Mouse (Mus musculus) liver, postnatal 0 days (tissue): ENCODE data around the gene Telo2.

Experiments
- CTCF ChIP-seq: sonication (generic); IDR thresholded peaks from 2 replicates; pipeline ENCODE4 v1.5.1; 2016; ENCODE audit warnings: antibody characterized with exemption, low read depth
- EP300 ChIP-seq: IDR thresholded peaks from 2 replicates; pipeline ENCODE4 v1.6.1; 2016; ENCODE audit warnings: antibody characterized with exemption, low read depth, mild to moderate bottlenecking

DNA sequence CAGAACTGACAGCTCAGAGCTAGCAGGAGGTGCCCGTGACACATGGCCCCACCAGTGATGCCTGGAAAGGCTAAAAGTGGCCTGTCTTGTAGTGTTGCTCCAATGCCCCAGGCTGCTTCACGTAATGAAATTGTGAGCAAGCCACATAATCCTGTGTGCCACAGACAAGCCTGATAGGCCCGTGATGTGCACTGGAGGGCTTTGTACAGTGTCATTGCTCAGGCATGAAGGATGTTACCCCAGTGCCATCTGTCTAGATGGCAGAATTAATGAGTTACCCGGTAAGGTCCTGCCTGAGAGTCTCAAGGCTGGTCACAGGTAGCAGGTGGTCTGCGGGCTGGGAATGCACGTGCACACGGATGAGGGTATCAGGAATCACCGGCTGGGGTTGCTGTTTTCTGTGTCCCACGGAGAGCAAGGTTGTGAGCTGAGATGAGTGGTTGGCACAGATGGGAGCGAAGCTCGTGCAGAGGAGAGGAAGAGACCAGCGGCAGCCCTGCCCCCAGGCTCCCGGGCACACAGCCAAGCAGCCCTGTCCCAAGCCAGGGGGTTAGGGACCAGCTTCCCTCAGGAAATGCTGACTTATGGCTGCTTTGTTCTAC, 37.9 kb downstream of the Telo2 start:
- TF ChIP-seq CTCF (no peak), EP300 (no peak)
